Mouse (Mus musculus): ENCODE measurements at regions not wholly inside any gene's neighbourhood (a gene's known extent, or its start where the extent isn't known, plus 50 kb on each side); places are given as distances from the start of the nearest gene placed in this dataset.

DNA sequence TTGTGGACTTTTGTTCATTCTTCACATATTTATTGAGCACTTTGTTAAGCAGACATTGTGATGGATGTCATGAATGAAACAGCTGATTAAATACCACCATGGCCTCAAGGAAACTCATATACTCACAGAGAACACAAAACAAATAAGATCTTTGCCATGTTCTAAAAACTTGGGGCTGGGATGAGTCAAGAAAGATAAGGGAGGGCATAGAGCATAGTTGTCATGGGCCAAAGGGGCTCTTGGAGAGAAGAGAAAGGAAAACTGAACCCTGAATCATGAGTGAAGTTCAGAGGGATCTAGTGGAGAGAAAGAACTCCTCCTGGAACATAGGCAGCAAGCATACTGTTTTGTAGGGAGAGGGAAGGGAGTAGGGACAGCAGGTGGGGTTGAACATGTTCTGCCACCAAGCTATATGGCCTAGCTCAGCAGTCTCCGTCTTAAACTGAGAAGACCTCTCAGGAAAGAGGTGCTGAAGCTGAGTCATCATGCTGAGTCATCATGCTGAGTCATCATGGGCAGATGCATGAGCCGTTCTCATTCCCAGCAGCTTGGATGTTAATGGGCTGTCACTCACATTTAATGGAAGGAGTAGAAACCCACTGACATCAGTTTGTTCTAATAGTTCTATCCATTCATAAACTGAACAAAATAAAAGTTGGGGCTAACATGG lies 69.6 kb downstream of the Cetn3 start:
- intact Hi-C loops (cut with DNase I), result no loop called here

DNA sequence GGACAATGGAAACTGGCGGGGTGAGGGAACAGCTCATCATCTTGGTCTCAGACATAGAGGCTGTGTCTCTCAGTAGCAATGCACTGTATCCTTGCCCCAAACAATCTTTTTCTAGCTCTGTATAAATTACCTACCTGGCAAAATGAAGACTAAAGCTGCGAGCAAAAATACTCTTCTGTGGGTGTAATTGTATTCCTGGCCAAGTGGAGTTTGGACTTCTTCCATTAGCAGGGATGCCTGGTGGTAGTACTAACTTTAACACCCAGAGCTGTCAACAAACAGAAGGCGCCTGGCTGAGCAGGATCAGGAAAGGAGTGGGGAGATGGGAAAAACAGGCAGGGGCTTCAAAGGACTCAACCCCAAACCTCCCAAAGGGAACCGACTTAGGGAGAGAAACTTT lies 73.2 kb downstream of the Cetn3 start:
- intact Hi-C loops (cut with DNase I), result no loop called here

DNA sequence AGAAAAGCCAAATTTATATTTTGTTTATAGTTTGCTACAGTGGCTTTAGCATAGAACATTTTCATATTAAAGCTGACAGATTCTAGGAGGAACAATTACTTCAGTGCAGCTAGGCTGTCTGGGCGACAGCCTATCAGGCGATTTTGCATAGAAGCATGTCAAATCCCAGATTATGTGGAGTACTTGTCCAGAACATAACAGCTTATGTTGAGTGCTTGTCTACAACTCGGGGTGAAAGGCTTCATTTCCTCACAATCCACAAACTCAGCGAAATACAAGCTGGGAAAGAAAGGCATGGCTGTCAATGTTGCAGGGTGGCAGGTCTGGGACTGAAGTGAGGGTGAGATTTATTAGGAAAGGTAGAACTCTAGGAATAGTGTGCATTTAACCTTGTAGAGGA lies 77.8 kb downstream of the Cetn3 start:
- intact Hi-C loops (cut with DNase I), result no loop called here

DNA sequence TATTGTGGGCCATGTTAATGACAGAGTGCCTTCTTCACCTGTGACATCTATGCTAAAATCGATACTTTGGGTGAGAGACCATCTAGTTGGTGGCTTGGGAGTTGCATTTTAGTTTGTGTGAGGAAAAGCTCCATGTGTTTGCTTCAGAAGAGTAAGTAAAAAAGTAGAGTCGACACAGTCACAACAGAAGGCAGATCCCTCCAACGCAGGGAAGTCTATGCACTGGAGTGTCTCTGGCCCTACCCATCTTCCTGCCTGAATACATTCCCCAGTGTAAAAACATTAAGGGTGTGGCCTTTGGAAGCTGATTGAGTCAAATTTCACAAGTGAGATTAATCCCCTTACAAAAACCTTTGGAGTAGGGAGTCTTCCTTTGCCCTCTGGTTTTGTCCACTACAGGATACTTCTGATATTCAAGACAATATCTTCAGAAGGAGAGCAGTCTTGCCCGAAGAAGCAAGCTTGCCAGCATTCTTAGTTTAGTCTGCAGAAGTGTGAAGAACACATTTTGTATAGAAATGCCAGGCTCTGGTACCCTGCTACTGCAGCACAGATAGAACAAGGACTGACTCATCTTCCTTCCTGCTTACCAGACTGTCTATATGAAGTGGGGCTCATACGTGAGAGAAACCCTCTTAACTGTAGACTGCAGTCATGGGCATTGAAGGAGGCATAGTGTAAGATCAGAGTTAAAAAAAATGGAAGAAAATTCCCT lies 79.2 kb downstream of the Cetn3 start:
- intact Hi-C loops (cut with DNase I), result no loop called here

DNA sequence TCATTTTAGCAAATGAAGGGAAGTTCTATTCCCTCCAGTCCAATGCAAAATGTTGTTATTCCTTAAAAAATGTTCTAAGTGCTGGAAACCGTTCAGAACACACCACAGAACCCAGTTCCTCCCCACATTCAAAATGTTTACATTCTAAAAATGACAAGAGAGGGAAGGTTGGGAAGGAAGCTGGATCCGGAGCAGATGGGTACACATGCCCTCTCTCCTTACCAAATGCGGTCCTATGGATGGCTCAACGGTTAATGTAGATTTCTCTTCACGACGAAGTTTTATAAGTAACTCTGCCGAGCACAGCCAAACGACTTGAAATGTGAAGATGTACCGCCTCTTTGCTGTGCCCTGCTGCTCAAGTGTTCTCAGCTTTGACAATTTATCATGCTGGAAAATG lies 88.3 kb downstream of the Cetn3 start:
- intact Hi-C loops (cut with DNase I), result no loop called here

DNA sequence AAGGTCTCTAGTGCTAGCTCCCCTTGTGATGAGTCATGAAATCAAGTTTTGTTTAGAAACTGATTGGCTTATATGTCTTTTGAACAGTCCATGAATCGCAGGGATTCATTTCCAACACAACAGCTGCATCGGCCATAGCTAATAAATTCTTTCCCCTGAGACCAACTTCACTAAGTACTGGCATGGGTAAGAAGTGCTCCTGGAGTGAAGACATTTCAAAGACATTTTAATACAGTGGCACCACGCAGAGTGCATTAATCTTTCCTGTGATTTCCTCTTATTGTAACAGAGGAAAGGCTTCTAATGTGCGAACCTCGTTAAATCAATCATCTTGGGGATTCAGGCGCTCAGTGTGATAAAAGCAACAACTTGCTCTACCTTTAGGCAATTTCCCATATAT lies 103.0 kb downstream of the Cetn3 start:
- intact Hi-C loops (cut with DNase I), result no loop called here

DNA sequence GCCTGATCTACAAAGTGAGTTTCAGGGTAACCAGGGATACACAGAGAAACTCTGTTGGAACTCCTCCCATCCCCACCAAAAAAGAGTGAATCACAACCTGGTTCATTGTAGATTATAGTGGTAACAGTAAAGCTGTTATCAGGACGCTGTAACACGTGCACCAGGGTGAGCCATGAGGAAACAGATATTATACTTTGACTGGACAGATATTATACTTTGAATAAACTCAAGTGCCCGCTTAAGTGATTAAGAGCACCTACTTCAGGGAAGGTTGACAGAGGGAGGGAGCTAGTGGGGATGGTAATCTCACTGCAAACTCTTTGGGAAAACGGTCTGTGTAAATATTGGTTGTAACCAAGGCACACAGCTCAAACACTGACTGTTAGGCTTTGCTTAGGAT lies 147.4 kb downstream of the Cetn3 start:
- intact Hi-C loops (cut with DNase I), result no loop called here

DNA sequence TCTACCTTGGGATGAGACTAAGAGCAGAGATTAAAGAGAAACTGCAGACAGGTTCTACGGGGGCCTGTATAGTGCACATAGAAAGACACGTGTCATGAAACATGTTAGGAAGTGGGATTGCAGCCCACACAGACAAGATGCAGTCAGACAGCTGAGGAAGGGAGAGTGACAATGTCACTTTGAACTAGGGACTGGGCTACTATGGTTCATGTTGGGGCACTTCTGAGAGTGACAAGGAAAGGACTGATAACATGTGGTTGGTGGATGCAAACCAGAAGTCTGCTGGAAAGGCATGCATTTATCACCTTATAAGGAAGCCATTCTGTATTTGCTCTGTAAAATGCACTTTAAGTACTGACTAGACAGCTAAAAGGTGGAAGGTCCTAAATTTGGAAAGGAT lies 148.3 kb downstream of the Cetn3 start:
- intact Hi-C loops (cut with DNase I), result no loop called here

DNA sequence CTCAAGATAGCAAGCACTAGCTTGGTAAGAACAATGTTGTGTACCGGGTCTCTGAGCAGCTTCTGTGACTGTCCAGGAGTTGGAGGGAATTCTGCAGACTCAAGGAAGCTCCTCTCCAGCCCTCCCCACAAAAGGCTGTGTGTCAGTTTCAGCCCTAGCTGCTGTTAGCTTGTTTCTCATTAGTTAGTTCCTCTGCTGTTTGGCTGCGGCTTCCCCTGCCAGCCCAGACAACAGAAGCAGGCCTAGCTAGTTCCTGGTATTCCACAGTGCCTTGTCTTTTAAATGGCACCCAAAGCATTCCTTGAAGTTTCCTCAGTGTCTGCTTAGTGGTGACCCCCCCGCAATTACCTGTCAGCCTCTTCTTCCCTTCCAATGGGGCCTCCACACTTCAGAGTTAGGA lies 154.2 kb downstream of the Cetn3 start:
- intact Hi-C loops (cut with DNase I), result no loop called here

DNA sequence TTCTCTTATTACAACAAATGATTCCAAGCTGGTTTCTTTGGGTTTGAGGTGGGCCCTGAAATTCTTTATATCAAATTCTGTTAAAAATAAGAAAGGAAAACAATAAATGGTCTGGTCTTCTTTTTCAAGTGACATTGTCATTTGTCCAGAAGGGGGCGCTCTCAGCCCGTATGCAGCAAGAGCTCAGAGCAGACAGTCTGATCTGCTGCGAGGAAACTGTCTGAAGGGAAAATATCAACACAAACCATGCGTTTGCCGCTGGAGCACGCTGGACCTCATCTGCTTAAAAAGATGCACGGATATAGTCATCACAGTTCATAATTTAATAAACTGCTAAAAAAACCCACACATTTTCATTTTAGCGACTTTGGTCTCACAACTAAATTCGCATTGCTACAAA lies 161.2 kb downstream of the Cetn3 start:
- intact Hi-C loops (cut with DNase I), result loop anchor here (2.0 to 10.0 kb wide), 2 partner anchors 149 to 1711 kb away; no protein-coding TSS in a partner anchor

DNA sequence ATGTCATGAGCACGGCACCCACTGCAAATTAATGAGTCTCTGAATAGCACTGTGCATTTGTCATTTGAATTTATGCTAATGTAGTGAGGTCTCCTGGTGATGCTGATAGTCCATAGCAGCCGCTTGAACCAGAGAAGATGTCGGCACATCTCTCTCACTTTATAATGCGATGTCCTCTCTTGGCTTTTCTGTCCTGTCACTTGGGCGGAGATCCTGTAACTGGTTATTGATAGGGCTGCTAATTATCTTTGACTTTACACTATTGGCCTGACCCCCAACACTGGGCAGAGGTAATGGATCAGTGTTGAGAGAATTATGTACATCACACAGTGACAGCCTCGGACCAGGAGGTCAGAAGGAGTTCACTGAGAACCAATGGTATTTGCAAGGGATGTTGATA lies 161.6 kb downstream of the Cetn3 start:
- intact Hi-C loops (cut with DNase I), result loop anchor here (2.0 to 10.0 kb wide), 2 partner anchors 148 to 1710 kb away; no protein-coding TSS in a partner anchor

DNA sequence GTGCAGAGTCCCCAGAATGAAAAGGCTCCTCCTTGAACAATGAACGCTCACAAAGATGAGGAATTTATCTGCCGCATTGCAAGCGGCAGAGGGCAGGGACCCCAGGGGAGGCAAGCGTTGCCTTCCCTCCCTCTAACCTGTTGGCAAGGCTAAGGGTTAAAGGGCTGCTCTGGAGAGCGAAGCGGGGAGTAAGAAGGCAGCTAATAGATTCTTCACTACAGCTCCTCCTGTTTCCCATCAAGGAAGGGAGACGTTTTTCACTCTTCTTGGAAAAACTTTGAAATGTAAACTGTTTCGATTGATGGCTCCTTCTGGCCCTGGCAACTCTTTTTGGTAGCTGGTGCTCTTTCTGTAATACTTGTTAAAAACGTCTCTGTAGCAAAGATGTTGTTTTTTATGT lies 162.9 kb downstream of the Cetn3 start:
- intact Hi-C loops (cut with DNase I), result loop anchor here (2.0 to 10.0 kb wide), 2 partner anchors 147 to 1709 kb away; no protein-coding TSS in a partner anchor

DNA sequence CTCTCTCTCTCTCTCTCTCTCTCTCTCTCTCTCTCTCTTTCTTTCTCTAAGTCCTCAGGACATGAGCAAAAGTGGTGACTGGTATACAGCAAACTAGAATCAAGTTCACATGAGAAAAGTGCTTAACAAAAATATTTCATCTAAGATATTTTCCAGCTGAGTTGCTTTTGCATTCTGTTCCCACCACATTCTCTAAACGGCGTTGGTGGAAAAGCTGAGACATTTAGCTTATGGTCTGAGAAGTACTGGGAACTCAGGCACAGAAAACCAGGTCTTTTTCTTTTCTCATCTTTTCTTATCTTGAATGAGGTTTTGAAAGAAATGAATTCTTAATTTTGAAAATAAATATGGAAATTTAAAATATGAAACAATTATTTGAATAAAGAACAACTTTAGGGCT lies 182.6 kb downstream of the Cetn3 start:
- intact Hi-C loops (cut with DNase I), result no loop called here

DNA sequence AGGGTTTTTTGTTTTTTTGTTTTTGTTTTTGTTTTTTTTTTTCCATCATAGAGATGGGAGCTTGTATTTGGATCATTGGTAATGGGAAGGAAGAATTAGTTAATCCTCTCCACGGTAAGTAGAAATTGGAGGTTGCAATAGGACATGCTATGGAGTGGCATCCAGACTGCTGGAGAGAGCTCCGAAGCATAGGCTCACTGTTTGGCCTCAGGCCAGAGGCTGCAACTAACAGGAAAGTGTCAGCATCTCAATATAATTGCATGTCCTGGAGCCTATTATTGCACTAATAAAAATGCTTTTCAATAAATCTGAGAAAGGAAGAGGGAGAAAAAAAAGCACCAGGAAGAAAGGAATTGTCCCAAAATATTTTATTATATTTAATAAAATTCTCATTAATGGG lies 193.0 kb downstream of the Cetn3 start:
- intact Hi-C loops (cut with DNase I), result no loop called here

DNA sequence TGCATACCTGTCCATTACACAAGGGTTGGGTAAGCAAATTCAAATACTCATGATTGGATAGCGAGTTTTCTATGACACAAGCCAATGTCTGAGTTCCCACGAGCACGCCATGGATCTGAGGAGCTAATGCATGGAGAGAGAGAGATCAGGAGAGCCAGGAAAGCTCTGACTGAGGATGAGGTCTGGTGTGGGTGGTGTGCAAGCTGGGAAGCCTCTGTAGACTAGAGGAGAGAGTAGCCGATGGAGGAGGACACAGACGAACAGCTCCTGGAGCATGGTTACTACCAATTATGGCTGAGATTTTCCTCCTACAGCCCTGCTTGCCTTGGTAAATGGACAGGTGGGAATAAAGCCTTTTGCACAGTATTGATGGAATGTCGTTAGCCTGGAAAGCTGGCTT lies 195.1 kb downstream of the Cetn3 start:
- intact Hi-C loops (cut with DNase I), result no loop called here

DNA sequence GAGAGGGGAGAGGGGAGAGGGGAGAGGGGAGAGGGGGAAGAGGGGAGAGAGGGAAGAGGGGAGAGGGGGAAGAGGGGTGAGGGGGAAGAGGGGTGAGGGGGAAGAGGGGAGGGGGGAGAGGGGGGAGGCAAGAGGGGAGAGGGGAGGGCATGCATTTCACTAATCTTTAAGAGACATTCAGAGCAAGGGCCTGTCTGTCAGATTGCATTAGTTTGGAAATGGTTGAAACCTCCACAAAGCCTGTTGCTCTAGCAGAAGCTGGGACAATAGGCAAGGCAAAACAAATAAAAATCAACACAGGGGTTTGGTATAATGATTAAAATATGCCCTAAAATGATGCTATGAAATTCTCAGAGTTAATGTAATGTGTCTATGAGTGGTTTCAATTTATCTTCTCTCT lies 196.4 kb downstream of the Cetn3 start:
- intact Hi-C loops (cut with DNase I), result no loop called here

DNA sequence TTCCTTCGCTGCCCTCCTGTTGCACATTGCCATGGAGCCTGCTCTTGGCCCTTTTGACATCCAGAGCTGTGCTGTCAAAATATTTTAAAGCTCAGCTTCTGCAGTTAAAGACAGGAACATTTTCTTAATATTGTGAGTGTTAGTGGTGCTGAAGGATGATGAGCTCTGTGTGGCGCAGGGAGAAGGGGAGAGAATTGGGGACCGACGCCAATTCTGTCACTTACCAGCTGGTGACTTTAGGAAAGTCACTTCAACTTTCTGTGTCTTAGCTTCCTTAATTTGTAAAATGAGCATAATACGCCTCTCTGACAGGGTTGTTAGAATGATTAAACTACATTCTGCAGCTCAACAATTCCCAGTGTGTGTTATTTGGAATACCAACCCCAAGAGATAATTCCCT lies 197.2 kb downstream of the Cetn3 start:
- intact Hi-C loops (cut with DNase I), result no loop called here

DNA sequence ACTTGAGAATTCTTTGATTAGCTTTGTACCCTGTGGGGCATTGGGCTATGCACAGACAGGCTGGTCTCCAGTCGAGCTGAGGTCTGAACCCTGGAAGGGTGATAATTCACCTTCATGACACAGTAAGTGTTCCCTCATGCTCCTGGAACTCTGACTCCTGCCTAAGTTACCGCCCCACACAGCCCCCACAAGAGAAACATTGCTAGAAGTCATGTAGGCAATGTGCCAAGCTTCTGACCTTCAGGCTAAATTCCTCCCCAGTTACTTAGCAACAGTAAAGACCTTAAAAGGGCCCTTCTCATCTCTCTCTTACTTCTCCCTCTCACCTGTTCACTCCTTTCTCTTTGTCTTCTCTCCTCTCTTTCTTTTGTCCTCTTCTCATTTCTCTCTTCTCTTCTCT lies 199.6 kb downstream of the Cetn3 start:
- intact Hi-C loops (cut with DNase I), result no loop called here

DNA sequence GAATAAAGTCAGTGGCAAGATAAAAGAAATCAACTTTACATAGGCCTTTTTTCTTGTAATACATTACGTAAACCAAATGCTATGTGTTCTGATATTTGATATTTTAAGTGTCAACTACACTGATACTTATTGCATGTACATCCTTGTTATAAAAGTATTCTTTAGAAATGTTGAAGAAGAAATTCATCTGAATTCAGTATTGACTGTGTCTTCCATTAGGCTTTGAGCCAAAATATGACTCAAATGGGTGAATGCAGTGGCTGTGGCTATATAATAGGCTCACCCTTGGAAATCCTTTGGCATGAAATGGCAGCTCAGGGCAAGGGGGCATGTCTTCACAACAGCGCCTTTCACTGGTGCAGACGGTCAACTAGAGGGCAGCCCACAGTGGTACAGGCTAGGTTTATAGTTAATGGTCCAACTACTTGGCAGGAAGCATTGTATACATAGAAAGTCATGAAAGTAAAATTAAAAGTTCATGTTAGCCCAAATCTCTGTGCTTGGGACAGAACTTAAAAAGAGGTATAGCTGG lies 217.9 kb downstream of the Cetn3 start:
- intact Hi-C loops (cut with DNase I), result no loop called here

DNA sequence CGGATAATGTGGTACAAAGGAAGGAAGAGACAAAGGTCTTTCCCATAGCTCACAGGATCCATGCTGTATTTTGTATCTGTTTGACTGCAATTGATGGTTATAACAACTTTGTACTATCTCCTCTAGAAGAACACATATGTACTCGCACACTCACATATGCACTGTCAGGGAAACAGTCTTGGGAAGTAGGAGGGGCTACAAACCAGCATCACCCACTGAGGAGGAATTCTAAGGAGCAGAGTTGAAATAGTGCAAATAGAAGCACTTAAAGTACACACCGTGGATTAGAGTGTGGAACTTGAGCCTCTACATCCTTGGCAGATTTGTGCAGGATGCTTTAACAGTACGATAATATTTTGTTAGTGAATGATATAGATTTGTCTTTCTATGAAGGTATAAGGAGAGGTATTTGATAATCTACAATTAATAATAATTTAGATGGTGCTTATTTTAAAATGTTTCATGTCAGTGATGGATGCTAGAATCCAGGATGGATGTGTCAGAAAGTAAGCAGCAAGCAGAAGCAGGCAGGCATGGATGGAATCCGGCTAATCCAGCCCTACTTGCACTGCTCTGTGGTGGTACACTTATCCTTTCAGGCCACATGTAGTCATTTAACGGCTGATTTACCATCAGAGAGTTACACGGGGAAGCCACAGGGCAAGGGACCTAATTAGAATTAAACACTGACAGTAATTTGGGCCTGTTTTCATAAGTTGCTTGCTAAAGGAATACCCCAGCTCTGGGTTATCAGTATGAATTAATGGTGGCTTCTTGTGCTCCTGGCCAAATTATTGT lies 223.3 kb downstream of the Cetn3 start:
- intact Hi-C loops (cut with DNase I), result no loop called here

DNA sequence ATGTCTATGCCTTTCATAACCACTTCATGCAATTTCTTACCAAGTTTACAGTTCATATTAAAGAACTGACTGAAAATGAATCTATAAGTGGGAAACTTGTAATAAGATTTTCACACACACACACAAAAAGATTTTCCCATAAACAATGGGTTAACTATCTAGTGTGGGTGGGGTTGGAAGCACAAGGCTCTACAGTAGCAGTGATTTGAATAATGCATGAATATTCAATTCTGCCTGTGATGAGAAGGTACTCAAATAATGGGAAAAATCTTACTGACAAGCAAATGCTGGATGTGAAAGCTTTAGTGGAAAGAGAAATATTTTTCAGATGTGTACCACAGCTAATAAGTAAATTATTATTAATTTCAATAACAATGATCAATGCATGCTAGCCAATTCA lies 224.3 kb downstream of the Cetn3 start:
- intact Hi-C loops (cut with DNase I), result no loop called here

DNA sequence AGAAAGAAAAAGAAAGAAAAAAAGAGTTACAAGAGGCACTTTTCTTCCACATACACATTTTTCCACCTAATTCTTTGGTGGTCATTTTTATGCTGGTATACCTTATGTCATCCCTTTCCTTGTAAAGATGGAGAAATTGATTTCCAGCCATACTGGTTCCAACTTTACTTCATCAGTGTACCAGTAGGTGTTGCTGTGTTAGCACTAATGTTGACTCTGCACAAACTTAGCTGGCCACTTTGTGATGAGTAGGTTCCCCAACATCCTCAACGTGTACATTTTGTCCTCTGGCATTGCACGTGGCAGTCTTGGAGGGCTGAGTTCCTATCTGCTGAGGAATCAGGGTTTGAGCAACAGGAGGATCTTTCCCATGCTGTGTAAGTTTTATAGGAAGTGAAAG lies 256.7 kb downstream of the Cetn3 start:
- intact Hi-C loops (cut with DNase I), result no loop called here

Data from adrenal gland (tissue).